Mouse (Mus musculus): ENCODE data around the gene Phf5a.

Phf5a gene

GRCm38 (mm10) chr15:81818404-81818803 lies 53.3 kb downstream of the Phf5a start:
- DNase-seq: no peak

DNA sequence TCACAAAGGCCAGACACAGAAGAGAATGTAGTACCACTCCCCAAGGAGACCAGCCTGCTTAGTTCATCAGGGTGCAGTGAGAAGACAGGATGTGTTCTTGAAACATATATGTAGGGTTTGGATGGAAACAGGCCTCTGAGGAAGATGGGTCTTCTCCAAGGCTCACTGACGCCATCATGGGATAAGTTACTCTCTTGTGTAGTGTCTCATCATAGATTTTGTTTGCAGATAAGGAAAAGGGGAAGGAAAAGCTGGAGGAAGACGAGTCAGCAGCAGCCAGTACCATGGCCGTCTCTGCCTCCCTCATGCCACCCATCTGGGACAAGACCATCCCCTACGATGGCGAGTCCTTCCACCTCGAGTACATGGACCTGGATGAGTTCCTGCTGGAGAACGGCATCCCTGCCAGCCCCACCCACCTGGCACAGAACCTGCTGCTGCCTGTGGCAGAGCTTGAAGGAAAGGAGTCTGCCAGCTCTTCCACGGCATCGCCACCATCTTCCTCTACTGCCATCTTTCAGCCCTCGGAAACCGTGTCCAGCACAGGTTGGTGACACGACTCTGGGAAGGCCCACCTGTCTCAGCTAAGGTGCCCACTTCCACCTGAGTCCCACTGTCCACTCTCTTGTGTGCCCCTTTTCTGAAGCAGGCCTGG lies 56.9 kb downstream of the Phf5a start:
- peak; percentile 60 to 65 for DNase-seq
